ENCODE assay signal across 12 mouse cellular contexts in the genomic region with DNA sequence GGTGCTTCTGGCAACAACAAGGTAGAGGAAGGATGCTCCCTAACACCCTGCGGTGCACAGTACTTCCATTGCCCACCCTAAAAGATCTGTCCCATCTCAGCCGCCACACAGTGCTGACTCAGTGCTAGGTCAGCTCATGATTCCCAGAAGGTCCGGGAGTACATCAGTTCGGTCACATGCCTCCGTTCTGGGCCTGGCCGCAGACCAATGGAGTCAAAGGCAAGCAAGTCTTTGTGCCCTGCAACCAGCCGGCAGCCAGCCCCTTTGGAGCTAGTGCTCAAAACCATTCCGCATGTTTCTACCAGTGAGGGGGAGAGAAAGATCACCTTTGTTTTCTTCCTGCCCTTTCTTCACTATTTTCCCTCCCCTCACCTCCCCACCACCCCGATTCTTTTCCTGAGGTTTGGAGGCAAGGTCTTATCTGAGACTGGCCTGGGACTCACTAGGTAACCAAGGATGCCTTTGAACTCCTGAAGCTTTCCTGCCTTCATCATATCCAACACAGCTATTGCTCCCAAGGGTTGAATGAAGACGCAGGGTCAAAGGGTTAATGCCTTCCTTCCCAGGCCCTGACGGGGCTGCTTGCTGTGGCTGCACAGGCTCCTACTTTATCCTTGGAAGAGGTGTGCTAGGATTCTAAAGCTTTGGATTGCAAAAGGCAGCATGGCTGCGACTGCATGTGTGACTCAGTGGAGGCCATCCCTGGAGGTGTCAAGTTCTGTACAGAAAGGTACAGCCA. TPM values are rescaled to one million over a fixed set of nuclear protein-coding genes. Genes with fewer than 3 reads are reported as not detected.
DNase-seq lines count a peak whose midpoint lies in the region; ATAC-seq and TF ChIP-seq lines count a peak whose summit lies in the region.
"Had no signal": no experiment of that assay in that cellular context is flagged by ENCODE, and none has a peak within 500 bp of the region (broad histone marks: within the 10 kb centered on the region; RNA-seq: fewer than 3 reads in every experiment).

No protein-coding gene starts in this region.

- no peaks in the 10 kb centered on the region for H3K9me3 ChIP-seq in heart, embryonic 15.5 days (replicated peaks)
- H3K9me3 ChIP-seq: limb, embryonic 13.5 days had no signal

- ATAC-seq in heart, embryonic 15.5 days (replicated peaks; ENCODE audit: insufficient number of reproducible peaks, insufficient read depth, low FRiP score, low read depth) = no peak
- ATAC-seq: Patski had no signal

- no peaks in the 10 kb centered on the region for H3K36me3 ChIP-seq in heart, embryonic 15.5 days
- peaks cover 19% of the 10 kb centered on the region for H3K36me3 ChIP-seq in small intestine, adult 2 months (ENCODE audit: control insufficient read depth, insufficient read depth, low read length)
- H3K36me3 ChIP-seq: limb, embryonic 13.5 days had no signal

- H3K4me1 ChIP-seq in heart, embryonic 15.5 days (replicated peaks) = peaks cover 71% of the 10 kb centered on the region
- H3K4me1 ChIP-seq in small intestine, adult 2 months (ENCODE audit: control insufficient read depth, insufficient read depth, insufficient read length, low read length) = peaks cover 39% of the 10 kb centered on the region

- no peak overlapping the region for H3K4me2 ChIP-seq in heart, embryonic 15.5 days
- H3K4me2 ChIP-seq: limb, embryonic 13.5 days had no signal

- TF ChIP-seq POLR2A in small intestine, adult 2 months (IDR thresholded peaks at IDR 0.05; ENCODE audit: low read depth, low read length) = no peak

- no peak overlapping the region for H3K4me3 ChIP-seq in left cerebral cortex, adult 2 months
- H3K4me3 ChIP-seq in heart, embryonic 15.5 days = no peak overlapping the region
- no peak overlapping the region for H3K4me3 ChIP-seq in small intestine, adult 2 months (ENCODE audit: low read depth, low read length)
- H3K4me3 ChIP-seq: limb, embryonic 13.5 days had no signal

- H3K9ac ChIP-seq in heart, embryonic 15.5 days = no peak overlapping the region
- H3K9ac ChIP-seq: limb, embryonic 13.5 days had no signal

- WGBS in heart, embryonic 15.5 days = 72% methylated on average over 12 of the region's 12 CpGs
- 85% methylated on average over 12 of the region's 12 CpGs for WGBS in small intestine, adult 2 months

- no peaks in the 10 kb centered on the region for H3K27me3 ChIP-seq in heart, embryonic 15.5 days
- H3K27me3 ChIP-seq in small intestine, adult 2 months (ENCODE audit: control insufficient read depth, insufficient read depth, low read length) = no peaks in the 10 kb centered on the region
- H3K27me3 ChIP-seq: limb, embryonic 13.5 days; Patski had no signal

- intact Hi-C loops in left cerebral cortex, adult 2 months (cut with DNase I) = loop anchor here (2.0 kb wide), 1 partner anchor 15 kb away; no protein-coding TSS in a partner anchor
- intact Hi-C loops in left cerebral cortex, postnatal 25 days (cut with DNase I) = no loop called here

- DNase-seq in adrenal gland, postnatal 10 days = peak; percentile 61
- no peak for DNase-seq in adrenal gland, adult 18-20 months (ENCODE audit: low spot score in 2 of 2)
- DNase-seq in left cerebral cortex, adult 2 months (ENCODE audit: extremely low spot score in 1 of 2, low spot score in 2 of 2) = no peak
- DNase-seq in left cerebral cortex, postnatal 25 days (ENCODE audit: low spot score in 2 of 2) = no peak
- DNase-seq in layer of hippocampus, adult 8-10 months (ENCODE audit: low spot score in 2 of 2) = no peak
- DNase-seq in testis, postnatal 10 days (ENCODE audit: low spot score) = no peak
- DNase-seq: kidney, adult 9 months; lung, postnatal 36 days had no signal

- peak overlapping the region; percentile 32; the same call in 1 of the 2 replicates for H3K27ac ChIP-seq in left cerebral cortex, adult 2 months
- peak overlapping the region; percentile 93; the same call in 1 of the 2 replicates for H3K27ac ChIP-seq in heart, embryonic 15.5 days
- 0 out of 2 replicates have a peak overlapping the region, but pooled peaks have one; percentile 58 for H3K27ac ChIP-seq in small intestine, adult 2 months (ENCODE audit: insufficient read depth, low read depth, low read length)
- H3K27ac ChIP-seq: limb, embryonic 13.5 days had no signal

- no peak for TF ChIP-seq CTCF in left cerebral cortex, adult 2 months (IDR thresholded peaks at IDR 0.05)
- no peak for TF ChIP-seq CTCF in small intestine, adult 2 months (IDR thresholded peaks at IDR 0.05; ENCODE audit: extremely low read depth, insufficient read length, insufficient replicate concordance, low read depth, low read length)

RNA-seq across cellular contexts. Expression of gene Pfkp, which starts 16.6 kb away (rescaled TPM):
- 10 to 100 TPM; 46.2 to 49.2 TPM for total RNA-seq in adrenal gland, postnatal 10 days (2021)
- total RNA-seq in adrenal gland, adult 18-20 months (2021) = 100 to 1,000 TPM in 1 of 2 experiments, 10 to 100 TPM in 1; 96.3 to 122 TPM
- total RNA-seq in left cerebral cortex, adult 2 months (2021) = 100 to 1,000 TPM; 299 to 307 TPM
- 100 to 1,000 TPM; 262 to 270 TPM for total RNA-seq in left cerebral cortex, postnatal 25 days (2021)
- polyA plus RNA-seq in heart, embryonic 15.5 days (2015; fragmentation: Nextera tagmentation; extraction: Ambion mirVana) = 172 and 191 TPM in 2 replicates
- 37.4 and 159 TPM in 2 replicates for polyA plus RNA-seq in small intestine, adult 2 months (2012; rRNA removed)
- total RNA-seq in layer of hippocampus, adult 8-10 months (2022) = 100 to 1,000 TPM; 222 to 241 (median 227) TPM

Comparison
In these comparisons a context has a peak if more than half of its experiments do, and no peak if none do; other contexts are left out.
1. H3K27ac ChIP-seq: peak in every context shown above with its lines; median percentile 93 in heart, embryonic 15.5 days; 58 in small intestine, adult 2 months; 32 in left cerebral cortex, adult 2 months.